Mouse (Mus musculus) gastrocnemius, postnatal 4 days (tissue): ENCODE results near the gene Rps6ka5. TPM values are rescaled to one million over a fixed set of nuclear protein-coding genes. Genes with fewer than 3 reads are reported as not detected.

Experiments used
- DNase-seq, 2 experiments: peaks; one replicate each; pipeline ENCODE4 v3.0.0; 2021 to 2022; ENCODE audit warnings: low spot score in 2 of 2, mixed read lengths in 2 of 2
- total RNA-seq, 2 experiments: library from RNA; stranded (reverse); gene quantifications; 2 replicates each; pipeline ENCODE4 v1.2.3; 2021

Rps6ka5 gene
- total RNA-seq, 2 experiments from 2014 or later: 11.0 to 14.1 TPM

GRCm38 (mm10) chr12:100606733-100607132 lies 120.0 kb downstream of the Rps6ka5 start:
- no peak for DNase-seq

GRCm38 (mm10) chr12:100605596-100605995 lies 121.2 kb downstream of the Rps6ka5 start:
- no peak for DNase-seq

GRCm38 (mm10) chr12:100604540-100604939 lies 122.2 kb downstream of the Rps6ka5 start:
- DNase-seq: peak in 1 of 2 experiments; percentile 18

- no peak for DNase-seq
Measured at GRCm38 (mm10) chr12:100594700-100595099, 132.1 kb downstream of the Rps6ka5 start.

- no peak for DNase-seq
Measured at GRCm38 (mm10) chr12:100586601-100587000, 140.2 kb downstream of the Rps6ka5 start.

- DNase-seq: no peak
Measured at GRCm38 (mm10) chr12:100579221-100579620, 147.6 kb downstream of the Rps6ka5 start.

GRCm38 (mm10) chr12:100578291-100578690 lies 148.5 kb downstream of the Rps6ka5 start:
- peak in 1 of 2 experiments; percentile 15 for DNase-seq

- no peak for DNase-seq
Measured at GRCm38 (mm10) chr12:100575739-100576138, 151.0 kb downstream of the Rps6ka5 start.

- no peak for DNase-seq
Measured at GRCm38 (mm10) chr12:100570522-100571072, 156.2 kb downstream of the Rps6ka5 start.

- DNase-seq: no peak
Measured at GRCm38 (mm10) chr12:100568831-100569230, 158.0 kb downstream of the Rps6ka5 start.

- no peak for DNase-seq
Measured at GRCm38 (mm10) chr12:100568105-100568504, 158.7 kb downstream of the Rps6ka5 start.

- no peak for DNase-seq
Measured at GRCm38 (mm10) chr12:100567627-100568026, 159.2 kb downstream of the Rps6ka5 start.

GRCm38 (mm10) chr12:100553675-100554074 lies 173.1 kb downstream of the Rps6ka5 start:
- DNase-seq: no peak

GRCm38 (mm10) chr12:100551972-100552371 lies 174.8 kb downstream of the Rps6ka5 start:
- DNase-seq: no peak

GRCm38 (mm10) chr12:100544194-100544567 lies 182.6 kb downstream of the Rps6ka5 start:
- DNase-seq: no peak

GRCm38 (mm10) chr12:100543437-100544193 lies 183.2 kb downstream of the Rps6ka5 start:
- no peak for DNase-seq

GRCm38 (mm10) chr12:100542494-100542893 lies 184.3 kb downstream of the Rps6ka5 start:
- no peak for DNase-seq

GRCm38 (mm10) chr12:100542076-100542475 lies 184.7 kb downstream of the Rps6ka5 start:
- no peak for DNase-seq

- DNase-seq: no peak
Measured at GRCm38 (mm10) chr12:100539158-100539714, 187.5 kb downstream of the Rps6ka5 start.

- DNase-seq: no peak
Measured at GRCm38 (mm10) chr12:100538445-100539157, 188.2 kb downstream of the Rps6ka5 start.

GRCm38 (mm10) chr12:100537091-100537490 lies 189.7 kb downstream of the Rps6ka5 start:
- no peak for DNase-seq

- no peak for DNase-seq
Measured at GRCm38 (mm10) chr12:100535028-100535427, 191.8 kb downstream of the Rps6ka5 start.
